Comparison of ENCODE assay signal across 9 mouse cellular contexts in the genomic region with DNA sequence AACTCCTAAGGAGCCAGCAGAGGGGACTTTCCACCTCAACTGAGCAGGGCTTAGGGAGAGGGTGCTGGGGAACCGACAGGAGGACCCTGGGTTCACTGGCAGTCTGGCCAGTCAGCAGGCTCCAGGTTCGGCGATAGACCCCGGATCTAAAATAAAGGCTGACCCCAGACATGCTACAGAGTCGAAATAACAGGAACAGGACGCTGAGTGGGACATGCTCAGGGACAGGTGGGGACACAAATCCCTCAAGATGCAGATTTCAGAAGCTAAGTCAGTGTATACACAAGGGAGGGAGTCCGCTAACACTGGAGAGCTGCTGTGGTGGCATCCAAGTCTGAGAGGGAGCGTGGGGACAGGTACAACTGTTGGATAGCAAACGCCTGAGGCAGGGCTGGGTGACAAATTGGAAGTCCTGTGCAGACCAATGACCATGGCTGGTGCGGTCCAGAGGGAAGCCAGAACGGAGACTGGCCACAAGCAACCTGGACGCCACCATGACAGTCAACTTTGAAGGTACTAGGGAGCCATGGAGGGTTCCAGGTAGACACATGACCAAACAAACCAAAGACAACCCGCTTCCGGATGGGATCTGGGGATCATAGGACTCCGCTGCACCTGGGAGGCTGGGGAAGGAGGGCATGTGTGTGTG. TPM values are rescaled to one million over a fixed set of nuclear protein-coding genes. Genes with fewer than 3 reads are reported as not detected.
DNase-seq lines count a peak whose midpoint lies in the region; ATAC-seq and TF ChIP-seq lines count a peak whose summit lies in the region.
"Had no signal": no experiment of that assay in that cellular context is flagged by ENCODE, and none has a peak within 500 bp of the region (broad histone marks: within the 10 kb centered on the region; RNA-seq: fewer than 3 reads in every experiment).

No protein-coding gene starts in this region.

- no peaks in the 10 kb centered on the region for H3K36me3 ChIP-seq in erythroblast, embryonic 14.5 days (ENCODE audit: control insufficient read depth)
- H3K36me3 ChIP-seq in spleen, adult 2 months (ENCODE audit: control insufficient read depth, insufficient read depth, low read length), result no peaks in the 10 kb centered on the region
- no peaks in the 10 kb centered on the region for H3K36me3 ChIP-seq in limb, embryonic 12.5 days
- H3K36me3 ChIP-seq in stomach, embryonic 14.5 days (ENCODE audit: control insufficient read depth, insufficient read depth, low read length), result no peaks in the 10 kb centered on the region

- peak overlapping the region; percentile 84 for H3K9ac ChIP-seq in limb, embryonic 12.5 days (replicated peaks)
- H3K9ac ChIP-seq in stomach, embryonic 14.5 days (replicated peaks; ENCODE audit: low read depth, low read length), result peak overlapping the region; percentile 67; the same call in 1 of the 2 replicates

- TF ChIP-seq CTCF in spleen, adult 2 months (IDR thresholded peaks at IDR 0.05; ENCODE audit: extremely low read depth, insufficient read depth, insufficient read length, insufficient replicate concordance), result no peak

- peak overlapping the region; percentile 65 for H3K4me3 ChIP-seq in erythroblast, embryonic 14.5 days (replicated peaks)
- H3K4me3 ChIP-seq in spleen, adult 2 months (ENCODE audit: extremely low read depth, insufficient read depth, insufficient read length), result peak overlapping the region; percentile 74; the same call in 1 of the 2 replicates
- H3K4me3 ChIP-seq in limb, embryonic 12.5 days (replicated peaks), result peak overlapping the region; percentile 62
- peak overlapping the region; percentile 41 for H3K4me3 ChIP-seq in stomach, embryonic 14.5 days (ENCODE audit: low read depth, low read length)

- 80% methylated on average over 15 of the region's 15 CpGs for WGBS in spleen, adult 2 months
- 55% methylated on average over 15 of the region's 15 CpGs for WGBS in limb, embryonic 12.5 days
- 57% methylated on average over 15 of the region's 15 CpGs for WGBS in stomach, embryonic 14.5 days

- peaks cover 13% of the 10 kb centered on the region for H3K4me1 ChIP-seq in erythroblast, embryonic 14.5 days (ENCODE audit: control insufficient read depth)
- H3K4me1 ChIP-seq in spleen, adult 2 months (ENCODE audit: control insufficient read depth, insufficient read depth, insufficient read length), result peaks cover 2% of the 10 kb centered on the region; the same call in 1 of the 2 replicates
- H3K4me1 ChIP-seq in limb, embryonic 12.5 days (replicated peaks), result peaks cover 25% of the 10 kb centered on the region
- H3K4me1 ChIP-seq in stomach, embryonic 14.5 days (ENCODE audit: control insufficient read depth, insufficient read depth, low read length), result peaks cover 6% of the 10 kb centered on the region; the same call in 1 of the 2 replicates

- peaks cover 39% of the 10 kb centered on the region for H3K27me3 ChIP-seq in erythroblast, embryonic 14.5 days (ENCODE audit: control insufficient read depth)
- H3K27me3 ChIP-seq in spleen, adult 2 months (ENCODE audit: control insufficient read depth, insufficient read depth, low read length), result peaks cover 9% of the 10 kb centered on the region
- H3K27me3 ChIP-seq in limb, embryonic 12.5 days, result peaks cover 35% of the 10 kb centered on the region
- H3K27me3 ChIP-seq in stomach, embryonic 14.5 days (ENCODE audit: control insufficient read depth, insufficient read depth, low read length), result peaks cover 16% of the 10 kb centered on the region

- no peak for DNase-seq in spleen, adult 2 months (ENCODE audit: low read depth in 1 of 2, low spot score in 2 of 2)
- DNase-seq in spleen, postnatal 36 days (ENCODE audit: low spot score in 2 of 2), result no peak
- no peak for DNase-seq in adrenal gland, adult 8-10 months
- no peak for DNase-seq in adrenal gland, postnatal 10 days

- peak overlapping the region; percentile 92 for H3K4me2 ChIP-seq in limb, embryonic 12.5 days
- peak overlapping the region; percentile 94 for H3K4me2 ChIP-seq in stomach, embryonic 14.5 days (replicated peaks; ENCODE audit: low read depth, low read length)

- peaks cover 19% of the 10 kb centered on the region for H3K9me3 ChIP-seq in erythroblast, embryonic 14.5 days (ENCODE audit: control insufficient read depth, low read length)
- H3K9me3 ChIP-seq in limb, embryonic 12.5 days, result peaks cover 14% of the 10 kb centered on the region
- H3K9me3 ChIP-seq in stomach, embryonic 14.5 days (ENCODE audit: control insufficient read depth, low read depth, low read length), result no peaks in the 10 kb centered on the region

- no peak overlapping the region; the same call in 1 of the 2 replicates for H3K27ac ChIP-seq in spleen, adult 2 months (ENCODE audit: insufficient read depth, low read length)
- peak overlapping the region; percentile 90; the same call in 1 of the 2 replicates for H3K27ac ChIP-seq in limb, embryonic 12.5 days
- no peak overlapping the region; the same call in 1 of the 2 replicates for H3K27ac ChIP-seq in stomach, embryonic 14.5 days (ENCODE audit: low read length)

- no peak for ATAC-seq in erythroblast, adult 5-6 weeks (replicated peaks; ENCODE audit: low FRiP score, poor library complexity, severe bottlenecking)
- no peak for ATAC-seq in limb, embryonic 12.5 days (ENCODE audit: insufficient number of reproducible peaks, insufficient read depth, low FRiP score, low TSS enrichment, low read depth)
- no peak for ATAC-seq in stomach, embryonic 14.5 days (ENCODE audit: insufficient number of reproducible peaks, insufficient read depth, low FRiP score, low read depth)

- no peak for TF ChIP-seq POLR2A in spleen, adult 2 months (IDR thresholded peaks at IDR 0.05; ENCODE audit: low read depth, low read length)

RNA-seq across cellular contexts. Expression of gene Znrf4, which starts 5.7 kb away (rescaled TPM):
- polyA plus RNA-seq in erythroblast, embryonic 14.5 days (2012), result not detected in 2 replicates
- total RNA-seq in erythroblast, adult 5-6 weeks (2015; ENCODE audit: low replicate concordance), result not detected in 2 replicates
- total RNA-seq in erythroblast, adult 5-6 weeks (2017; ENCODE audit: low replicate concordance), result not detected in 2 replicates
- not detected in 2 replicates for polyA plus RNA-seq in spleen, adult 2 months (2012; rRNA removed)
- polyA plus RNA-seq in limb, embryonic 12.5 days (2016; fragmentation: Nextera tagmentation; extraction: Ambion mirVana), result not detected in 2 replicates
- not detected in 2 replicates for polyA plus RNA-seq in stomach, embryonic 14.5 days (2014; fragmentation: Nextera tagmentation; extraction: Ambion mirVana)
- not detected for total RNA-seq in adrenal gland, adult 8-10 months (2022)
- total RNA-seq in adrenal gland, postnatal 10 days (2021), result not detected
- total RNA-seq: common myeloid progenitor, adult 5-6 weeks had no signal

RNA-seq across cellular contexts. Expression of gene Ptprs, which starts 30.3 kb away (rescaled TPM):
- polyA plus RNA-seq in erythroblast, embryonic 14.5 days (2012), result 0.33 and 0.44 TPM in 2 replicates
- total RNA-seq in erythroblast, adult 5-6 weeks (2015; ENCODE audit: low replicate concordance), result 4.8 and 7.3 TPM in 2 replicates
- total RNA-seq in erythroblast, adult 5-6 weeks (2017; ENCODE audit: low replicate concordance), result 2.0 and 8.1 TPM in 2 replicates
- polyA plus RNA-seq in spleen, adult 2 months (2012; rRNA removed), result 57.5 and 69.4 TPM in 2 replicates
- polyA plus RNA-seq in limb, embryonic 12.5 days (2016; fragmentation: Nextera tagmentation; extraction: Ambion mirVana), result 113 and 126 TPM in 2 replicates
- polyA plus RNA-seq in stomach, embryonic 14.5 days (2014; fragmentation: Nextera tagmentation; extraction: Ambion mirVana), result 111 and 115 TPM in 2 replicates
- 100 to 1,000 TPM; 253 to 392 (median 313) TPM for total RNA-seq in adrenal gland, adult 8-10 months (2022)
- total RNA-seq in adrenal gland, postnatal 10 days (2021), result 100 to 1,000 TPM in 1 of 2 experiments, 10 to 100 TPM in 1; 77.1 to 106 TPM

RNA-seq across cellular contexts. Expression of gene Gm20219, which starts 47.6 kb away (rescaled TPM):
- polyA plus RNA-seq in erythroblast, embryonic 14.5 days (2012), result 0.04 and 0.10 TPM in 2 replicates
- 1.5 and 2.5 TPM in 2 replicates for total RNA-seq in erythroblast, adult 5-6 weeks (2015; ENCODE audit: low replicate concordance)
- total RNA-seq in erythroblast, adult 5-6 weeks (2017; ENCODE audit: low replicate concordance), result 0.84 and 1.5 TPM in 2 replicates
- 2.3 and 4.4 TPM in 2 replicates for polyA plus RNA-seq in spleen, adult 2 months (2012; rRNA removed)
- 1.0 and 1.6 TPM in 2 replicates for polyA plus RNA-seq in limb, embryonic 12.5 days (2016; fragmentation: Nextera tagmentation; extraction: Ambion mirVana)
- 11.9 and 13.1 TPM in 2 replicates for polyA plus RNA-seq in stomach, embryonic 14.5 days (2014; fragmentation: Nextera tagmentation; extraction: Ambion mirVana)
- total RNA-seq in adrenal gland, adult 8-10 months (2022), result 1 to 10 TPM in 2 of 4 experiments, under 1 TPM in 2; 0.73 to 2.1 (median 1.1) TPM
- total RNA-seq in adrenal gland, postnatal 10 days (2021), result under 1 TPM; 0.69 to 0.70 TPM
- total RNA-seq: common myeloid progenitor, adult 5-6 weeks had no signal

Comparison
In these comparisons a context has a peak if more than half of its experiments do, and no peak if none do; other contexts are left out.
1. RNA of gene Ptprs, which starts 30.3 kb away (polyA plus RNA-seq): 113 to 126 TPM in limb, embryonic 12.5 days, 111 to 115 TPM in stomach, embryonic 14.5 days and 57.5 to 69.4 TPM in spleen, adult 2 months; 0.33 to 0.44 TPM in erythroblast, embryonic 14.5 days; every median in the first group is over 10 times any median in the second.
2. Peak in every context shown above with its lines, with median percentiles within 50 percentile points of each other: H3K4me3 ChIP-seq.